Mouse (Mus musculus) kidney, embryonic 14.5 days (tissue): ENCODE results near the gene Gm27027. TPM values are rescaled to one million over a fixed set of nuclear protein-coding genes. Genes with fewer than 3 reads are reported as not detected.

Experiments used
- ATAC-seq: fragments of 200-750 bp; cut with Nextera tagmentation; 2 replicates; pipeline ENCODE4 v1.8.0; 2017; ENCODE audit warnings: moderate number of reproducible peaks, mild to moderate bottlenecking, moderate TSS enrichment, moderate library complexity; ENCODE audit not compliant: low FRiP score, low TSS enrichment
- H3K27ac ChIP-seq: fragments of 300-500 bp; sonication (generic); 2 replicates; pipeline ENCODE4 v1.5.1; 2014; ENCODE audit warnings: low read depth, mild to moderate bottlenecking, low read length, moderate library complexity, mixed read lengths
- H3K27me3 ChIP-seq: fragments of 300-500 bp; sonication (generic); 2 replicates; pipeline ENCODE4 v1.6.1; 2014; ENCODE audit warnings: mild to moderate bottlenecking, low read length; ENCODE audit not compliant: control insufficient read depth, insufficient read depth
- H3K36me3 ChIP-seq: fragments of 300-500 bp; sonication (generic); 2 replicates; pipeline ENCODE4 v1.6.1; 2014; ENCODE audit warnings: low read length, mixed read lengths; ENCODE audit not compliant: control insufficient read depth, insufficient read depth
- H3K4me1 ChIP-seq: fragments of 300-500 bp; sonication (generic); 2 replicates; pipeline ENCODE4 v1.6.1; 2014; ENCODE audit warnings: low read length, mixed read lengths; ENCODE audit not compliant: control insufficient read depth, insufficient read depth
- H3K4me2 ChIP-seq: fragments of 300-500 bp; sonication (generic); replicated peaks from 2 replicates; pipeline ENCODE4 v1.6.1; 2014; ENCODE audit warnings: low read depth, mild to moderate bottlenecking, low read length
- H3K4me3 ChIP-seq: fragments of 300-500 bp; sonication (generic); 2 replicates; pipeline ENCODE4 v1.5.1; 2014; ENCODE audit warnings: mild to moderate bottlenecking, low read length
- H3K9ac ChIP-seq: fragments of 300-500 bp; sonication (generic); 2 replicates; pipeline ENCODE4 v1.6.1; 2014; ENCODE audit warnings: low read depth, mild to moderate bottlenecking, low read length, moderate library complexity
- H3K9me3 ChIP-seq: fragments of 300-500 bp; sonication (generic); 2 replicates; pipeline ENCODE4 v1.6.1; 2016; ENCODE audit warnings: low read length; ENCODE audit not compliant: control insufficient read depth
- WGBS: fragments of 180-500 bp; shearing (Covaris S2); extraction: QIAGEN DNeasy Blood & Tissue Kit; methylation state at CpG from one replicate; pipeline ENCODE4 v1.1.7; 2014; 5-methylcytosine and 5-hydroxymethylcytosine counted together
- polyA plus RNA-seq: library from polyadenylated mRNA; unstranded; fragments of >200 nt; fragmentation: Nextera tagmentation; extraction: Ambion mirVana; gene quantifications from 2 replicates; pipeline ENCODE4 v1.2.1, GENCODE M21; 2014

Gene Gm27027
- polyA plus RNA-seq = not detected in 2 replicates

GRCm38 (mm10) chr2:93996254-93996653 is at the start of gene Gm27027:
TSS of gene Gm27027 (minus strand) at chr2:93996354.
- Histone ChIP-seq H3K9me3 (no peaks in the 10 kb centered on the region), H3K36me3 (peaks cover 80% of the 10 kb centered on the region), H3K4me1 (no peaks in the 10 kb centered on the region; the same call in 1 of the 2 replicates), H3K4me2 (no peak within 1 kb of the TSS), H3K27ac (no peak within 1 kb of the TSS), H3K9ac (no peak within 1 kb of the TSS), H3K4me3 (no peak within 1 kb of the TSS), H3K27me3 (no peaks in the 10 kb centered on the region)
- WGBS = 91% methylated on average over 6 of the region's 6 CpGs
- ATAC-seq = no peak

GRCm38 (mm10) chr2:94045411-94046090 is 49.4 kb upstream of the Gm27027 start:
- WGBS = 65% methylated on average over 6 of the region's 6 CpGs
- Histone ChIP-seq H3K9ac (no peak overlapping the region), H3K27me3 (no peaks in the 10 kb centered on the region), H3K4me1 (no peaks in the 10 kb centered on the region), H3K36me3 (no peaks in the 10 kb centered on the region), H3K4me2 (no peak overlapping the region), H3K9me3 (no peaks in the 10 kb centered on the region), H3K4me3 (no peak overlapping the region), H3K27ac (no peak overlapping the region)
- no peak for ATAC-seq

GRCm38 (mm10) chr2:94044174-94044573 is 48.0 kb upstream of the Gm27027 start:
- H3K27me3 ChIP-seq = no peaks in the 10 kb centered on the region
- H3K4me2 ChIP-seq = no peak overlapping the region
- H3K9me3 ChIP-seq = no peaks in the 10 kb centered on the region
- H3K4me1 ChIP-seq = no peaks in the 10 kb centered on the region
- ATAC-seq = no peak
- no peak overlapping the region for H3K9ac ChIP-seq
- no peak overlapping the region for H3K27ac ChIP-seq
- 80% methylated on average over 2 of the region's 2 CpGs for WGBS
- no peak overlapping the region for H3K4me3 ChIP-seq
- no peaks in the 10 kb centered on the region; the same call in 1 of the 2 replicates for H3K36me3 ChIP-seq

GRCm38 (mm10) chr2:94043662-94044061 is 47.5 kb upstream of the Gm27027 start:
- Histone ChIP-seq H3K9ac (no peak overlapping the region), H3K36me3 (no peaks in the 10 kb centered on the region; the same call in 1 of the 2 replicates), H3K27ac (no peak overlapping the region), H3K27me3 (no peaks in the 10 kb centered on the region), H3K4me1 (no peaks in the 10 kb centered on the region), H3K4me2 (no peak overlapping the region), H3K9me3 (no peaks in the 10 kb centered on the region), H3K4me3 (no peak overlapping the region)
- ATAC-seq = no peak
- WGBS = 68% methylated on average over 5 of the region's 5 CpGs

GRCm38 (mm10) chr2:94042461-94042860 is 46.3 kb upstream of the Gm27027 start:
- no peak for ATAC-seq
- Histone ChIP-seq H3K4me3 (no peak overlapping the region), H3K27me3 (no peaks in the 10 kb centered on the region), H3K4me2 (no peak overlapping the region), H3K27ac (no peak overlapping the region), H3K9ac (no peak overlapping the region), H3K4me1 (no peaks in the 10 kb centered on the region), H3K9me3 (no peaks in the 10 kb centered on the region), H3K36me3 (no peaks in the 10 kb centered on the region; the same call in 1 of the 2 replicates)
- WGBS = 98% methylated on average over 3 of the region's 3 CpGs

GRCm38 (mm10) chr2:94040391-94041125 is 44.4 kb upstream of the Gm27027 start:
- 91% methylated on average over 5 of the region's 5 CpGs for WGBS
- H3K27ac ChIP-seq = no peak overlapping the region
- H3K4me1 ChIP-seq = no peaks in the 10 kb centered on the region
- H3K4me2 ChIP-seq = no peak overlapping the region
- no peaks in the 10 kb centered on the region for H3K27me3 ChIP-seq
- no peaks in the 10 kb centered on the region for H3K9me3 ChIP-seq
- no peak for ATAC-seq
- H3K36me3 ChIP-seq = no peaks in the 10 kb centered on the region; the same call in 1 of the 2 replicates
- H3K9ac ChIP-seq = no peak overlapping the region
- H3K4me3 ChIP-seq = no peak overlapping the region

- peaks cover 21% of the 10 kb centered on the region; the same call in 1 of the 2 replicates for H3K36me3 ChIP-seq
- H3K27ac ChIP-seq = no peak overlapping the region
- no peak for ATAC-seq
- no peak overlapping the region for H3K4me3 ChIP-seq
- H3K4me1 ChIP-seq = no peaks in the 10 kb centered on the region
- WGBS = 78% methylated on average over 9 of the region's 9 CpGs
- no peaks in the 10 kb centered on the region for H3K9me3 ChIP-seq
- H3K9ac ChIP-seq = no peak overlapping the region
- H3K27me3 ChIP-seq = no peaks in the 10 kb centered on the region
- no peak overlapping the region for H3K4me2 ChIP-seq
Observed at GRCm38 (mm10) chr2:94035428-94036331, 39.5 kb upstream of the Gm27027 start.

- no peaks in the 10 kb centered on the region for H3K27me3 ChIP-seq
- no peaks in the 10 kb centered on the region for H3K4me1 ChIP-seq
- peaks cover 21% of the 10 kb centered on the region; the same call in 1 of the 2 replicates for H3K36me3 ChIP-seq
- no peak overlapping the region for H3K4me3 ChIP-seq
- no peak overlapping the region for H3K9ac ChIP-seq
- no peak overlapping the region for H3K27ac ChIP-seq
- H3K4me2 ChIP-seq = no peak overlapping the region
- ATAC-seq = no peak
- H3K9me3 ChIP-seq = no peaks in the 10 kb centered on the region
Observed at GRCm38 (mm10) chr2:94030602-94031001, 34.4 kb upstream of the Gm27027 start.
